In the genomic region with DNA sequence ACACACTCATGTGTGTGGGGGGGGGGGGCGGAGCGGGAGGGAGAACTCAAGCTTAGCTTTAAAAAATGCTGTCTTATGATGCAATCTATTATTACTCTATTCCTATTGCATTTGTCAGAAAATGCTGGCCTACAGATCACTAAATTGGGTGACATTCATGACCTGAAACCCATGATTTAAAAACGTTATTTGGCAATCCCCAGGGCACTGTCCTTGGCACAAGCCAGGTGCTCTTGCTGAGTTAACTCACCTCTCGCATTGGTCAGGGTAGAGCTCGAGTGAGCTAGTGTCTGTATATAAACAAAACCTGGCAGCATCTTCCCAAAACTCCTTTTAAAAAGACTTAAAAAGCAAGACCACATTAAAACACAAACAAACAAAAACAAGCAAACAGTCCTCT, we compare ENCODE assay signal across 18 mouse cellular contexts. TPM values are rescaled to one million over a fixed set of nuclear protein-coding genes. Genes with fewer than 3 reads are reported as not detected.
A peak's percentile ranks its signal among the peaks of the same experiment; 100 is the strongest.
DNase-seq lines count a peak whose midpoint lies in the region; ATAC-seq lines count a peak whose summit lies in the region.
"Had no signal": no experiment of that assay in that cellular context is flagged by ENCODE, and none has a peak within 500 bp of the region (broad histone marks: within the 10 kb centered on the region; RNA-seq: fewer than 3 reads in every experiment).

No protein-coding gene starts in this region.

- peak; percentile 20 to 27 for DNase-seq in adrenal gland, postnatal 36 days
- DNase-seq in adrenal gland, adult 8-10 months, result no peak
- no peak for DNase-seq in heart, postnatal 4 days
- no peak for DNase-seq in lung, postnatal 25 days (ENCODE audit: low spot score)
- DNase-seq: cerebellum, adult 18-20 months; forebrain, postnatal 0 days; gastrocnemius, postnatal 36 days; kidney, adult 9 months; kidney, postnatal 14 days; lung, adult 2 months had no signal

- no peaks in the 10 kb centered on the region for H3K36me3 ChIP-seq in heart, embryonic 16.5 days (ENCODE audit: control insufficient read depth, insufficient read depth)
- no peaks in the 10 kb centered on the region for H3K36me3 ChIP-seq in lung, embryonic 16.5 days (ENCODE audit: control insufficient read depth, insufficient read depth, low read length)
- no peaks in the 10 kb centered on the region for H3K36me3 ChIP-seq in forebrain, embryonic 13.5 days (ENCODE audit: poor library complexity, severe bottlenecking)
- H3K36me3 ChIP-seq: forebrain, embryonic 10.5 days; limb, embryonic 10.5 days; liver, embryonic 12.5 days; midbrain, embryonic 13.5 days had no signal

- H3K4me1 ChIP-seq in heart, embryonic 16.5 days (ENCODE audit: control insufficient read depth, insufficient read depth, low read length), result peaks cover 56% of the 10 kb centered on the region
- peaks cover 36% of the 10 kb centered on the region for H3K4me1 ChIP-seq in lung, embryonic 16.5 days (replicated peaks; ENCODE audit: control insufficient read depth, insufficient read depth, low read length)
- peaks cover 25% of the 10 kb centered on the region for H3K4me1 ChIP-seq in forebrain, embryonic 13.5 days

- peak overlapping the region; percentile 52 for H3K27ac ChIP-seq in heart, embryonic 16.5 days (ENCODE audit: low read length)
- peak overlapping the region; percentile 75 for H3K27ac ChIP-seq in lung, embryonic 16.5 days (ENCODE audit: low read length)
- H3K27ac ChIP-seq in forebrain, embryonic 13.5 days, result no peak overlapping the region
- H3K27ac ChIP-seq: forebrain, embryonic 10.5 days; limb, embryonic 10.5 days; liver, embryonic 12.5 days; midbrain, embryonic 13.5 days had no signal

- no peak overlapping the region for H3K9ac ChIP-seq in heart, embryonic 16.5 days (ENCODE audit: low read length)
- H3K9ac ChIP-seq in lung, embryonic 16.5 days (ENCODE audit: low read length), result no peak overlapping the region
- no peak overlapping the region for H3K9ac ChIP-seq in forebrain, embryonic 13.5 days
- H3K9ac ChIP-seq: forebrain, postnatal 0 days; liver, embryonic 12.5 days; midbrain, embryonic 13.5 days had no signal

- H3K27me3 ChIP-seq in heart, embryonic 16.5 days (ENCODE audit: control insufficient read depth, insufficient read depth, low read length), result no peaks in the 10 kb centered on the region
- H3K27me3 ChIP-seq in lung, embryonic 16.5 days (ENCODE audit: control insufficient read depth, insufficient read depth, low read depth, low read length), result no peaks in the 10 kb centered on the region
- no peaks in the 10 kb centered on the region for H3K27me3 ChIP-seq in forebrain, embryonic 13.5 days
- H3K27me3 ChIP-seq: liver, embryonic 12.5 days; megakaryocyte, embryonic 14.5 days; midbrain, embryonic 13.5 days had no signal

- no peaks in the 10 kb centered on the region for H3K9me3 ChIP-seq in heart, embryonic 16.5 days (replicated peaks; ENCODE audit: control insufficient read depth, low read length)
- H3K9me3 ChIP-seq in lung, embryonic 16.5 days (ENCODE audit: control insufficient read depth, low read length), result no peaks in the 10 kb centered on the region
- H3K9me3 ChIP-seq in forebrain, embryonic 13.5 days (replicated peaks), result no peaks in the 10 kb centered on the region
- H3K9me3 ChIP-seq: forebrain, embryonic 10.5 days; limb, embryonic 10.5 days; liver, embryonic 12.5 days; megakaryocyte, embryonic 14.5 days; midbrain, embryonic 13.5 days had no signal

- H3K4me2 ChIP-seq in heart, embryonic 16.5 days (ENCODE audit: low read depth, low read length), result no peak overlapping the region
- no peak overlapping the region for H3K4me2 ChIP-seq in lung, embryonic 16.5 days (ENCODE audit: low read depth, low read length)
- no peak overlapping the region for H3K4me2 ChIP-seq in forebrain, embryonic 13.5 days
- H3K4me2 ChIP-seq: midbrain, embryonic 13.5 days had no signal

- H3K4me3 ChIP-seq in heart, embryonic 16.5 days (ENCODE audit: low read length), result no peak overlapping the region
- H3K4me3 ChIP-seq in lung, embryonic 16.5 days (ENCODE audit: low read length), result no peak overlapping the region
- no peak overlapping the region for H3K4me3 ChIP-seq in forebrain, embryonic 13.5 days
- H3K4me3 ChIP-seq: forebrain, embryonic 10.5 days; limb, embryonic 10.5 days; liver, embryonic 12.5 days; megakaryocyte, embryonic 14.5 days; midbrain, embryonic 13.5 days had no signal

- 66% methylated on average over 5 of the region's 5 CpGs for WGBS in heart, embryonic 16.5 days
- WGBS in lung, embryonic 16.5 days, result 32% methylated on average over 5 of the region's 5 CpGs
- 74% methylated on average over 5 of the region's 5 CpGs for WGBS in forebrain, embryonic 13.5 days

- no peak for ATAC-seq in heart, embryonic 16.5 days (replicated peaks; ENCODE audit: extremely low read depth, insufficient read depth, low FRiP score)
- ATAC-seq in lung, embryonic 16.5 days (ENCODE audit: low read depth), result no peak
- no peak for ATAC-seq in forebrain, embryonic 13.5 days
- ATAC-seq: forebrain, postnatal 0 days; liver, embryonic 12.5 days; midbrain, embryonic 13.5 days had no signal

RNA-seq across cellular contexts. Expression of a gene that starts 57.1 kb away (rescaled TPM):
- total RNA-seq in adrenal gland, postnatal 36 days (2021), result 100 to 1,000 TPM in 1 of 2 experiments, 10 to 100 TPM in 1; 84.0 to 141 TPM
- total RNA-seq in adrenal gland, adult 8-10 months (2022), result 10 to 100 TPM; 49.8 to 71.5 (median 61.8) TPM
- 73.8 and 85.3 TPM in 2 replicates for polyA plus RNA-seq in heart, embryonic 16.5 days (2015; fragmentation: Nextera tagmentation; extraction: Ambion mirVana)
- total RNA-seq in heart, postnatal 4 days (2021), result 100 to 1,000 TPM; 351 to 364 TPM
- polyA plus RNA-seq in lung, embryonic 16.5 days (2015; fragmentation: Nextera tagmentation; extraction: Ambion mirVana), result 126 and 135 TPM in 2 replicates
- 11.8 and 12.8 TPM in 2 replicates for polyA plus RNA-seq in forebrain, embryonic 13.5 days (2015; fragmentation: Nextera tagmentation; extraction: Ambion mirVana)

Comparison
In these comparisons a context has a peak if more than half of its experiments do, and no peak if none do; other contexts are left out.
1. DNase-seq: peak in adrenal gland, postnatal 36 days (2 of 2); none in adrenal gland, adult 8-10 months (single experiment), heart, postnatal 4 days (single experiment) and lung, postnatal 25 days (single experiment).